Mouse (Mus musculus) cortical plate, adult 2 months (tissue): ENCODE measurements around the gene Soat1. TPM values are rescaled to one million over a fixed set of nuclear protein-coding genes. Genes with fewer than 3 reads are reported as not detected.

Source experiments
- H3K27ac ChIP-seq: fragments of 200-500 bp; 2 replicates; pipeline ENCODE4 v1.5.1; 2012; ENCODE audit warnings: low read length, control low read depth, inconsistent platforms; ENCODE audit not compliant: insufficient read depth
- H3K4me1 ChIP-seq: fragments of 200-500 bp; 2 replicates; pipeline ENCODE4 v1.6.1; 2011; ENCODE audit warnings: low read length; ENCODE audit not compliant: control insufficient read depth, insufficient read depth
- H3K4me3 ChIP-seq: fragments of 200-500 bp; 2 replicates; pipeline ENCODE4 v1.5.1; 2011; ENCODE audit warnings: mild to moderate bottlenecking, low read length, control low read depth; ENCODE audit not compliant: insufficient read depth
- CTCF ChIP-seq: fragments of 200-500 bp; IDR thresholded peaks from 2 replicates; pipeline ENCODE4 v1.5.1; 2011; ENCODE audit warnings: mild to moderate bottlenecking, control low read depth, low read length; ENCODE audit not compliant: insufficient read depth; ENCODE audit errors: extremely low read depth
- POLR2A ChIP-seq: fragments of 200-500 bp; IDR thresholded peaks from 2 replicates; pipeline ENCODE4 v1.6.1; 2011; ENCODE audit warnings: mild to moderate bottlenecking, low read length, control low read depth; ENCODE audit not compliant: insufficient read depth; ENCODE audit errors: extremely low read depth
- polyA plus RNA-seq: library from polyadenylated mRNA; depleted of rRNA; stranded (reverse); fragments of >200 nt; gene quantifications from 2 replicates; pipeline ENCODE4 v1.2.3, GENCODE M21; 2012

Soat1 gene
- polyA plus RNA-seq, 1 experiment: 23.4 TPM

- Histone ChIP-seq H3K4me3 (no peak overlapping the region), H3K4me1 (peaks cover 3% of the 10 kb centered on the region; the same call in 1 of the 2 replicates), H3K27ac (no peak overlapping the region)
- TF ChIP-seq POLR2A (no peak), CTCF (no peak)
Observed at GRCm38 (mm10) chr1:156442266-156442665, 31.9 kb downstream of the Soat1 start.

- H3K27ac ChIP-seq: no peak overlapping the region
- H3K4me1 ChIP-seq: peaks cover under 1% of the 10 kb centered on the region; the same call in 1 of the 2 replicates
- no peak overlapping the region for H3K4me3 ChIP-seq
- TF ChIP-seq POLR2A (no peak), CTCF (no peak)
Observed at GRCm38 (mm10) chr1:156437726-156438125, 36.4 kb downstream of the Soat1 start.

- no peak for TF ChIP-seq POLR2A
- no peak for TF ChIP-seq CTCF
- no peak overlapping the region for H3K27ac ChIP-seq
- no peaks in the 10 kb centered on the region for H3K4me1 ChIP-seq
- H3K4me3 ChIP-seq: no peak overlapping the region
Observed at GRCm38 (mm10) chr1:156437016-156437708, 37.0 kb downstream of the Soat1 start.

DNA sequence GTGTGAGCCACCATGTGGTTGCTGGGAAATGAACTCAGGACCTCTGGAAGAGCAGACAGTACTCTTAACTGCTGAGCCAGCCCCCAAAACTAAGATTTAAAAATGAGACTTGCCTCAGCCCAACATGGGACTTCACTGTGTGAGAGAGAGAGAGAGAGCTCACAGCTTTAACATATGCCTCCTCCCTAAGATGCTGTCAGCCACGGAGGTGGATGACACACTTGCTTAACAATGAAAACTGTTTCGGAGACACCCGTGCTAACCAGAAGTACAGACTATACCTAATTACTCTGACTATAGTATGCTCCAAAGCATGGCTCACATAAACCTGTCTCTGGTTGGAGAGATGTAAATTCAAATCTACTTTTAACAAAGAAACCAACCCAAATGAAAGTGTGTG lies 40.6 kb downstream of the Soat1 start:
- no peaks in the 10 kb centered on the region for H3K4me1 ChIP-seq
- no peak overlapping the region for H3K4me3 ChIP-seq
- H3K27ac ChIP-seq: no peak overlapping the region
- TF ChIP-seq CTCF (no peak), POLR2A (no peak)

DNA sequence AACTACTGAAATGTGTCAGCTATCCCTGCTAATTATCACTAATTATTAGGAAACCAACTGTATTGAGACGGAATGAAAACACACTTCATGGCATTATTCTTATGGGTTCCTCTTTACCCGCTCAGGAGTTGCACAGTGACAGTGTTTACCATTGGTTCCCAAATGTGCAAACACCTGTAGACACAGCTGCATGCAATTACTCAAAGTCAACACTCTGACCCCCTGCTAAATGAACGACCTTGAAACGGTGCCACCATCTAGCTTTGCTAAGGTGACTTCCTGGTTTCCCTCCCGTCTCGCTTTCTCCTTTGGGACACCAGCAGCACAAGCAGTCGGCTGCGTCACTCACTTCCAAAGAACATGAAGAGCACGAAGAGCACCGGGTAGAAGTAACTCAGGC lies 41.6 kb downstream of the Soat1 start:
- no peak overlapping the region for H3K27ac ChIP-seq
- TF ChIP-seq CTCF: no peak
- no peak for TF ChIP-seq POLR2A
- H3K4me3 ChIP-seq: no peak overlapping the region
- H3K4me1 ChIP-seq: no peaks in the 10 kb centered on the region

DNA sequence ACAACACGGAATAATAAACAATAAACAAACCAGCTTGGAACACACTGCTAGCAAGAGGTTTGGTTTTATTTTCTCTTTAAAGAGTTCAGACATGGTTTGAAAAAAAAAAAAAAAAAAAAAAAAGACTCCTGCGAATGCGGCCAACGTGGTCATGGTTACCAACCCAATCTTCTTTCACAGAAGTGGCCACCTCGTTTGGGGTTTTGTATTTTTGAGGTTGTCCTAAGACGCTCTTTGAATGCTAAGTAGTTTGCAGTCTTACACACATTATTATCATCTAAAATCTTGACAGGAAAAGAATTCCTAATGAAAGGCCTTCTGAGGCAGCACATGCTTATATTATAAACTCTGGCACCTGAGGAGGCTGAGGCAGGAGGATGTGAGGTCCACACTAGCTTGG lies 45.7 kb downstream of the Soat1 start:
- H3K4me3 ChIP-seq: no peak overlapping the region
- TF ChIP-seq CTCF: no peak
- no peak for TF ChIP-seq POLR2A
- no peak overlapping the region for H3K27ac ChIP-seq
- no peaks in the 10 kb centered on the region for H3K4me1 ChIP-seq

- Histone ChIP-seq H3K4me1 (no peaks in the 10 kb centered on the region), H3K4me3 (no peak overlapping the region), H3K27ac (no peak overlapping the region)
- TF ChIP-seq POLR2A (no peak), CTCF (no peak)
Observed at GRCm38 (mm10) chr1:156425746-156426145, 48.4 kb downstream of the Soat1 start.

- H3K27ac ChIP-seq: no peak overlapping the region
- TF ChIP-seq POLR2A (no peak), CTCF (no peak)
- H3K4me3 ChIP-seq: no peak overlapping the region
- H3K4me1 ChIP-seq: no peaks in the 10 kb centered on the region
Observed at GRCm38 (mm10) chr1:156424054-156424453, 50.1 kb downstream of the Soat1 start.

DNA sequence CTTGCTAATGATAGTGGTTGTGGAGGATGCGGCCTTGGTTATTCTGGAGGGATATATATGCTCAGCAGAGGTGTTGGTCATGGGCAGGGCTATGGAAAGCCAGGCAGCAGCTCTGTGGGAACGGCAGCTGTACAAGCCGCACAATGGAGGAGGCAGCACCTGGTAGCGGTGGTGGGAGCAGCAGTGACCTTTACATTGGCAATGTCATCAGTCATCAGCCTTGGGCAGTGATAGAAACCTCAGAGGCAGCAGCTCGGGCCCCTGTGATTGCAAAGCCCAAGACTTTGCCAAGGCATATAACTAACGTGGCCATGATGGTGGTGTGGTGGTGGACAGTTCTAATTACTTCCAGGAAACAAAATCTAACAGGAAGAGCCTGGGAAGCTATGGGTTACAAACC lies 50.6 kb downstream of the Soat1 start:
- no peak overlapping the region for H3K4me3 ChIP-seq
- TF ChIP-seq POLR2A (no peak), CTCF (no peak)

GRCm38 (mm10) chr1:156422856-156423255 lies 51.3 kb downstream of the Soat1 start:
- no peak overlapping the region for H3K27ac ChIP-seq
- no peak for TF ChIP-seq CTCF
- TF ChIP-seq POLR2A: no peak
- no peak overlapping the region for H3K4me3 ChIP-seq

More for the DNA sequence above, 50.6 kb downstream of the Soat1 start:
- no peaks in the 10 kb centered on the region for H3K4me1 ChIP-seq
- no peak overlapping the region for H3K27ac ChIP-seq

GRCm38 (mm10) chr1:156420671-156421297 lies 53.3 kb downstream of the Soat1 start, which contains the start of gene Axdnd1:
Gene Axdnd1, minus strand, starts transcription at chr1:156421159.
- TF ChIP-seq POLR2A: peak; percentile 75
- TF ChIP-seq CTCF: no peak
- Histone ChIP-seq H3K27ac (no peak within 1 kb of the TSS), H3K4me1 (no peaks in the 10 kb centered on the region), H3K4me3 (peak within 1 kb of the TSS; percentile 60)

More at GRCm38 (mm10) chr1:156422856-156423255, 51.3 kb downstream of the Soat1 start:
- H3K4me1 ChIP-seq: no peaks in the 10 kb centered on the region
